Mouse (Mus musculus) heart, embryonic 11.5 days (tissue): ENCODE measurements around the gene Cidec. TPM values are rescaled to one million over a fixed set of nuclear protein-coding genes. Genes with fewer than 3 reads are reported as not detected.
A peak's percentile ranks its signal among the peaks of the same experiment; 100 is the strongest.

Experiments
- ATAC-seq: fragments of 200-750 bp; cut with Nextera tagmentation; replicated peaks from 2 replicates; pipeline ENCODE4 v1.8.0; 2017; ENCODE audit warnings: moderate library complexity; ENCODE audit not compliant: insufficient number of reproducible peaks, low FRiP score, low TSS enrichment
- H3K27ac ChIP-seq: fragments of 300-500 bp; sonication (generic); 2 replicates; pipeline ENCODE4 v1.5.1; 2014; ENCODE audit warnings: mild to moderate bottlenecking, low read depth, low read length
- H3K27me3 ChIP-seq: fragments of 300-500 bp; sonication (generic); 2 replicates; pipeline ENCODE4 v1.6.1; 2014; ENCODE audit warnings: mild to moderate bottlenecking, low read length, mixed read lengths; ENCODE audit not compliant: control insufficient read depth, insufficient read depth
- H3K36me3 ChIP-seq: fragments of 300-500 bp; sonication (generic); 2 replicates; pipeline ENCODE4 v1.6.1; 2014; ENCODE audit warnings: mild to moderate bottlenecking, low read length, moderate library complexity, mixed read lengths; ENCODE audit not compliant: control insufficient read depth, insufficient read depth
- H3K4me1 ChIP-seq: fragments of 300-500 bp; sonication (generic); 2 replicates; pipeline ENCODE4 v1.6.1; 2014; ENCODE audit warnings: low read length; ENCODE audit not compliant: control insufficient read depth, insufficient read depth
- H3K4me2 ChIP-seq: fragments of 300-500 bp; sonication (generic); 2 replicates; pipeline ENCODE4 v1.6.1; 2014; ENCODE audit warnings: mild to moderate bottlenecking, moderate library complexity
- H3K4me3 ChIP-seq: fragments of 300-500 bp; sonication (generic); 2 replicates; pipeline ENCODE4 v1.5.1; 2014; ENCODE audit warnings: low read depth, low read length
- H3K9ac ChIP-seq: fragments of 300-500 bp; sonication (generic); 2 replicates; pipeline ENCODE4 v1.6.1; 2014; ENCODE audit warnings: mild to moderate bottlenecking, low read depth, low read length, moderate library complexity
- H3K9me3 ChIP-seq: fragments of 300-500 bp; sonication (generic); replicated peaks from 2 replicates; pipeline ENCODE4 v1.6.1; 2016; ENCODE audit warnings: low read length; ENCODE audit not compliant: control insufficient read depth
- WGBS: fragments of 180-500 bp; shearing (Covaris S2); extraction: QIAGEN DNeasy Blood & Tissue Kit; methylation state at CpG from one replicate; pipeline ENCODE4 v1.1.7; 2014; ENCODE audit not compliant: insufficient replicate concordance; 5-methylcytosine and 5-hydroxymethylcytosine counted together
- polyA plus RNA-seq: library from polyadenylated mRNA; unstranded; fragments of >200 nt; fragmentation: Nextera tagmentation; extraction: Ambion mirVana; gene quantifications from 2 replicates; pipeline ENCODE4 v1.2.1, GENCODE M21; 2014

Cidec gene
- polyA plus RNA-seq, 1 experiment from 2014 or later = not detected

GRCm38 (mm10) chr6:113392387-113393071 lies 43.0 kb downstream of the Cidec start:
- Histone ChIP-seq H3K27me3 (no peaks in the 10 kb centered on the region; the same call in 1 of the 2 replicates), H3K4me1 (peaks cover 12% of the 10 kb centered on the region; the same call in 1 of the 2 replicates), H3K4me2 (peak overlapping the region; percentile 83), H3K36me3 (peaks cover 16% of the 10 kb centered on the region), H3K9me3 (no peaks in the 10 kb centered on the region), H3K27ac (peak overlapping the region; percentile 35; the same call in 1 of the 2 replicates), H3K4me3 (peak overlapping the region; percentile 54), H3K9ac (peak overlapping the region; percentile 68)
- ATAC-seq = peak; percentile 74
- 2% methylated on average over 51 of the region's 51 CpGs for WGBS

DNA sequence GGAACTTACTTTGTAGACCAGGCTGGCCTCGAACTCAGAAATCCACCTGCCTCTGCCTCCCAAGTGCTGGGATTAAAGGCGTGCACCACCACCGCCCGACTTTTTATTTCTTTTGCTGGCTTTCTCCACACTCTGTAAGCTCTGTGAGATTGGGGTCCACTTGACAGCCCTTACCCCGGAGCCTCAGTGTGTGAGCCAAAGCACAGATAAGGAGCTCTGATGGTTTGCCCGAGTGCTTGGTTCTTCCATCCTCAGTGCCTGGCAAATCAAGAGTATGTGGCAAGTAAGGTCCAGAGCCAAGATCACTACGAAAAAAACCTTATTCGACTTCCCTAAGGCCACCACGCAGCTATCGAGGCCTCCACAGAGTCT lies 43.6 kb downstream of the Cidec start:
- Histone ChIP-seq H3K4me1 (peaks cover 12% of the 10 kb centered on the region; the same call in 1 of the 2 replicates), H3K9ac (peak overlapping the region; percentile 68), H3K4me3 (peak overlapping the region; percentile 54), H3K9me3 (no peaks in the 10 kb centered on the region), H3K27ac (peak overlapping the region; percentile 35; the same call in 1 of the 2 replicates), H3K4me2 (peak overlapping the region; percentile 83), H3K27me3 (no peaks in the 10 kb centered on the region; the same call in 1 of the 2 replicates), H3K36me3 (peaks cover 16% of the 10 kb centered on the region)
- ATAC-seq = no peak
- 17% methylated on average over 10 of the region's 10 CpGs for WGBS

- ATAC-seq = no peak
- Histone ChIP-seq H3K9me3 (no peaks in the 10 kb centered on the region), H3K4me3 (no peak overlapping the region), H3K4me1 (peaks cover 12% of the 10 kb centered on the region; the same call in 1 of the 2 replicates), H3K9ac (no peak overlapping the region), H3K27ac (no peak overlapping the region), H3K27me3 (no peaks in the 10 kb centered on the region; the same call in 1 of the 2 replicates), H3K36me3 (peaks cover 20% of the 10 kb centered on the region), H3K4me2 (no peak overlapping the region)
- 87% methylated on average over 3 of the region's 3 CpGs for WGBS
Measured at GRCm38 (mm10) chr6:113390715-113391114, 44.8 kb downstream of the Cidec start.

- peaks cover 32% of the 10 kb centered on the region for H3K36me3 ChIP-seq
- H3K27ac ChIP-seq = no peak within 1 kb of the TSS
- no peak within 1 kb of the TSS for H3K9ac ChIP-seq
- no peak within 1 kb of the TSS for H3K4me3 ChIP-seq
- no peak for ATAC-seq
- no peak within 1 kb of the TSS for H3K4me2 ChIP-seq
- H3K27me3 ChIP-seq = no peaks in the 10 kb centered on the region; the same call in 1 of the 2 replicates
- H3K9me3 ChIP-seq = no peaks in the 10 kb centered on the region
- 73% methylated on average over 8 of the region's 8 CpGs for WGBS
- peaks cover 12% of the 10 kb centered on the region; the same call in 1 of the 2 replicates for H3K4me1 ChIP-seq
Measured at GRCm38 (mm10) chr6:113388960-113389359, 46.6 kb downstream of the Cidec start, which contains the start of gene Ttll3. Gene Ttll3 (plus strand): TSS chr6:113389260.

GRCm38 (mm10) chr6:113386025-113386424 lies 49.5 kb downstream of the Cidec start:
- no peaks in the 10 kb centered on the region for H3K4me1 ChIP-seq
- no peak overlapping the region for H3K9ac ChIP-seq
- ATAC-seq = no peak
- H3K36me3 ChIP-seq = peaks cover 54% of the 10 kb centered on the region
- no peaks in the 10 kb centered on the region for H3K27me3 ChIP-seq
- no peak overlapping the region for H3K4me3 ChIP-seq
- H3K9me3 ChIP-seq = no peaks in the 10 kb centered on the region
- H3K27ac ChIP-seq = no peak overlapping the region
- 87% methylated on average over 3 of the region's 3 CpGs for WGBS
- H3K4me2 ChIP-seq = no peak overlapping the region

GRCm38 (mm10) chr6:113385160-113385714 lies 50.3 kb downstream of the Cidec start:
- H3K9ac ChIP-seq = no peak overlapping the region
- ATAC-seq = no peak
- no peak overlapping the region for H3K27ac ChIP-seq
- H3K9me3 ChIP-seq = no peaks in the 10 kb centered on the region
- H3K4me3 ChIP-seq = no peak overlapping the region
- WGBS = 66% methylated on average over 11 of the region's 11 CpGs
- no peaks in the 10 kb centered on the region for H3K27me3 ChIP-seq
- H3K4me2 ChIP-seq = no peak overlapping the region
- H3K4me1 ChIP-seq = no peaks in the 10 kb centered on the region
- H3K36me3 ChIP-seq = peaks cover 54% of the 10 kb centered on the region

GRCm38 (mm10) chr6:113384351-113384927 lies 51.1 kb downstream of the Cidec start:
- no peaks in the 10 kb centered on the region for H3K27me3 ChIP-seq
- 92% methylated on average over 8 of the region's 8 CpGs for WGBS
- no peak overlapping the region for H3K27ac ChIP-seq
- H3K9me3 ChIP-seq = no peaks in the 10 kb centered on the region
- H3K4me2 ChIP-seq = no peak overlapping the region
- no peak overlapping the region for H3K4me3 ChIP-seq
- ATAC-seq = no peak
- H3K36me3 ChIP-seq = peaks cover 51% of the 10 kb centered on the region
- peaks cover under 1% of the 10 kb centered on the region for H3K4me1 ChIP-seq
- H3K9ac ChIP-seq = no peak overlapping the region

DNA sequence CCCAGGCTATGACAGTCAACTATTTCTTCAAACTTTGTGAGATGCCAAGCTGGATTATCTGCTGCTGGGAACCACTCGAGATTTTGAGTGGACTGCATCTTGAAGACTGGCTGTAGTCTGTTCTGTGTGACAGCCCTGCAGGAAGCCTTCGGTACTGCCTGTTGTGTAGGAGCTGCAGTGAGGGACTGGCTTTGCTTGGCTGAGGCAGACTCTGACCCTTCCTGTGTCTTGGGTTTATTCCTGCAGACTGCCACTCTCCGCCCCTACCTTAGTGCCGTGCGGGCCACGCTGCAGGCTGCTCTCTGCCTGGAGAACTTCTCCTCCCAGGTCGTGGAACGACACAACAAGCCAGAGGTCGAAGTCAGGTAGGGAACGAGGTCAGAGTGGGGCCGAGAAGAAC lies 55.1 kb downstream of the Cidec start:
- Histone ChIP-seq H3K27me3 (no peaks in the 10 kb centered on the region), H3K4me1 (peaks cover 12% of the 10 kb centered on the region), H3K36me3 (peaks cover 34% of the 10 kb centered on the region), H3K9ac (no peak overlapping the region), H3K9me3 (no peaks in the 10 kb centered on the region), H3K27ac (no peak overlapping the region), H3K4me2 (no peak overlapping the region), H3K4me3 (no peak overlapping the region)
- WGBS = 84% methylated on average over 11 of the region's 11 CpGs
- no peak for ATAC-seq
